Mouse (Mus musculus) small intestine, adult 2 months (tissue): ENCODE results near the gene Ptpn18. TPM values are rescaled to one million over a fixed set of nuclear protein-coding genes. Genes with fewer than 3 reads are reported as not detected.

Experiments
- H3K27ac ChIP-seq: fragments of 200-500 bp; 2 replicates; pipeline ENCODE4 v1.5.1; 2012; ENCODE audit warnings: low read depth, low read length, control low read depth, inconsistent platforms; ENCODE audit not compliant: insufficient read depth
- H3K27me3 ChIP-seq: fragments of 200-500 bp; 2 replicates; pipeline ENCODE4 v1.6.1; 2012; ENCODE audit warnings: mild to moderate bottlenecking, moderate library complexity, low read length, inconsistent platforms; ENCODE audit not compliant: control insufficient read depth, insufficient read depth
- H3K36me3 ChIP-seq: fragments of 200-500 bp; 2 replicates; pipeline ENCODE4 v1.6.1; 2012; ENCODE audit warnings: mild to moderate bottlenecking, low read length, control low read depth, inconsistent platforms; ENCODE audit not compliant: control insufficient read depth, insufficient read depth
- H3K4me1 ChIP-seq: fragments of 200-500 bp; 2 replicates; pipeline ENCODE4 v1.6.1; 2012; ENCODE audit warnings: low read length, inconsistent platforms, mixed read lengths; ENCODE audit not compliant: control insufficient read depth, insufficient read depth, insufficient read length
- H3K4me3 ChIP-seq: fragments of 200-500 bp; 2 replicates; pipeline ENCODE4 v1.5.1; 2012; ENCODE audit warnings: low read depth, mild to moderate bottlenecking, control low read depth, inconsistent platforms, low read length, moderate library complexity
- CTCF ChIP-seq: fragments of 200-500 bp; IDR thresholded peaks from 2 replicates; pipeline ENCODE4 v1.5.1; 2012; ENCODE audit warnings: low read depth, mild to moderate bottlenecking, control low read depth, inconsistent platforms, low read length, moderate library complexity, mixed read lengths; ENCODE audit not compliant: insufficient replicate concordance, insufficient read length; ENCODE audit errors: extremely low read depth
- POLR2A ChIP-seq: fragments of 200-500 bp; IDR thresholded peaks from 2 replicates; pipeline ENCODE4 v1.6.1; 2012; ENCODE audit warnings: low read depth, mild to moderate bottlenecking, control low read depth, inconsistent platforms, low read length, moderate library complexity
- WGBS: fragments of 180-500 bp; shearing (Covaris S2); methylation state at CpG from one replicate; pipeline ENCODE4 v1.1.7; 2018; 5-methylcytosine and 5-hydroxymethylcytosine counted together
- polyA plus RNA-seq: library from polyadenylated mRNA; depleted of rRNA; stranded (reverse); fragments of >200 nt; gene quantifications from 2 replicates; pipeline ENCODE4 v1.2.3, GENCODE M21; 2012

Gene Ptpn18
- polyA plus RNA-seq, 1 experiment: 351 TPM

DNA sequence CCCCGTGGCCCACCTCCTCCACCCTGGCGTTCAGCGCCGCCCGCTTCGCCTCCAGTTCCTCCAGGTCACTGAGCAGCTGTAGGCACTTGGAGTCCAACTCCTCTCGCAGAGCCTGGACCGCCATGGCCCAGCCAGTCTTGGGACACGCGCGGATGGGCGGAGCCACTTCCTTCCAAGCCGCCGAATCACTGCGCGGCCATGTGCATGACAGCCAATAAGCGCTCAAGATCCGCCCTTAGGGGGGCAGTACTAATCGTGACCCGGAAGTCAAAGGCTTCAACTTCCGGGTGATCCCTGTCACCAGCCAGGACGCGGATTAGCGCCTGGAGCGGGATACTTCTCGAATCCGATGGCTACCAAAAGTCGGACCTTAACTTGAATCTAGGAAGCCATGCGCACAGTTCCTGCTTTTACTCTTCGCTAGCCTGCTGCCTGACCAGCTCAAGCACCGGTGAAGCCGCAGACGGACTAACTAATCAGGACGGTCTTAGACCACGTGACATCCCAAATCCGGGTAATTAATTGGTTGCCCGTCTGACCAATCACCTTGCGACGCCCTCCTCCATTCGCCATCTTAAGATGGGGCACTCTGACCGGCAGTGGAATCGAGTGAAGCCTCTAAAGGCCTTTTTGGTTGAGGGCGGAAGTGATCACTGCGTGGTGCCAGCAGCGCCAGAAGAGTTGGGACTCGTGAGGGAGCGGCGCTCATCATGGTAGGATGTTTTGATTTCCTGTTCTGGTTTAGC is 20.2 kb upstream of the Ptpn18 start, which contains the start of the genes Ccdc115 and Imp4:
TSS of gene Ccdc115 (minus strand) at position 458 of the 746 bp plus-strand sequence.
TSS of gene Imp4 (plus strand) at position 637 of the 746 bp plus-strand sequence.
- Histone ChIP-seq H3K36me3 (peaks cover 17% of the 10 kb centered on the region), H3K27me3 (no peaks in the 10 kb centered on the region), H3K4me3 (peak within 1 kb of the TSS; percentile 75), H3K27ac (peak within 1 kb of the TSS; percentile 67), H3K4me1 (peaks cover 4% of the 10 kb centered on the region; the same call in 1 of the 2 replicates)
- WGBS: under 1% methylated on average over 48 of the region's 48 CpGs
- TF ChIP-seq CTCF (no peak), POLR2A (peak; percentile 47)

DNA sequence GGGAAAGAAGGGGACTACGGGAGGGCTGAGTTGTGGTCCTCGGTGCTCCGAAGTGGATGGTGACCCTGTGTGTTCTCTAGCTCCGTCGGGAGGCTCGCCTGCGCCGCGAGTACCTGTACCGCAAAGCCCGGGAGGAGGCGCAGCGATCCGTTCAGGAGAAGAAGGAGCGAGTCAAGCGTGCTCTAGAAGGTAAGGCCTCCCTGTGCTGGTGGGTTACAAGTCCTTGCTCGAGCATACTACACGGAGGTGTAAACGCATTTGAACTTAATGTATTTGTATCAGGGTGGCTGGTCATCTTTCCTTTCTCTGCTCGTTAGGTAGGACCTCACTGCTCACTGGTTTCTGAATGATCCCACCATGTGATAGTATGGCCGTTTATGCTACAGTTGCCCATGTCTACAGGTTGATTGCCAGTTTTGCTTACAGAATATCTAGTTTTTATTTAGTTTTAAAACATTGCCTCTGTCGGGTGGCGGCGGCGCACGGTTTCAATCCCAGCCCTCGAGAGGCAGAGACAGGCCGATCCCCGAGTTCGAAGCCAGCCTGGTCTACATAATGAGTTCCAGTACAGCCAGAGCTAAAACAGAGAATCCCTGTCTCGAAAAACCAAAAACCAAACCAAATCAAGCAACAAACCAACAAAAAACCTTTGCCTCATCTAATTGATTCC is 19.5 kb upstream of the Ptpn18 start:
- Histone ChIP-seq H3K27me3 (no peaks in the 10 kb centered on the region), H3K4me3 (peak overlapping the region; percentile 75), H3K4me1 (peaks cover 2% of the 10 kb centered on the region; the same call in 1 of the 2 replicates), H3K27ac (peak overlapping the region; percentile 13; the same call in 1 of the 2 replicates), H3K36me3 (peaks cover 24% of the 10 kb centered on the region)
- TF ChIP-seq CTCF (0 out of 2 replicates have a peak, but pooled peaks have one; percentile 34), POLR2A (no peak)
- 6% methylated on average over 31 of the region's 31 CpGs for WGBS

- 92% methylated on average over 6 of the region's 6 CpGs for WGBS
- TF ChIP-seq CTCF (no peak), POLR2A (no peak)
- Histone ChIP-seq H3K27me3 (no peaks in the 10 kb centered on the region), H3K4me1 (peaks cover 2% of the 10 kb centered on the region; the same call in 1 of the 2 replicates), H3K4me3 (no peak overlapping the region), H3K36me3 (peaks cover 34% of the 10 kb centered on the region), H3K27ac (no peak overlapping the region)
Measured at GRCm38 (mm10) chr1:34443124-34443523, 16.4 kb upstream of the Ptpn18 start.

DNA sequence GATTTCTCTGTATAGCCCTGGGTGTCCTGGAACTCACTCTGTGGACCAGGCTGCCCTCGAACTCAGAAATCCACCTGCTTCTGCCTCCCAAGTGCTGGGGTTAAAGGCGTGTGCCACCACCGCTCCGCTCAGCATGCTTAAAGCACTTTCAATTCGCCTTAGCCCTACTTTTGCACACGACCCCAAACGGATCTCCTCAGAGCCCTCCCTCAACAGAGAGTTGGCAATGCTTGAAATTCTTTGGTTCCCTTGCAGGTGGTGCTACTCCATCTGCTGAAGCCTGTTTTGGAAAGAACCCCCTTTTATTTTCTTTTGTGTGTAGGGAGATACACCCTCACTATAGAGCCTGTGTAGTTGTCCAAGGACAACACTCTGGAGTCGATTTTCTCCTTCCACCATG is 1.1 kb upstream of the Ptpn18 start:
- Histone ChIP-seq H3K4me1 (no peaks in the 10 kb centered on the region; the same call in 1 of the 2 replicates), H3K27me3 (no peaks in the 10 kb centered on the region), H3K36me3 (no peaks in the 10 kb centered on the region), H3K27ac (no peak overlapping the region), H3K4me3 (no peak overlapping the region)
- no peak for TF ChIP-seq POLR2A
- TF ChIP-seq CTCF: no peak
- WGBS: 55% methylated on average over 8 of the region's 8 CpGs

- WGBS: under 1% methylated on average over 15 of the region's 15 CpGs
- H3K27me3 ChIP-seq: no peaks in the 10 kb centered on the region
- H3K4me1 ChIP-seq: no peaks in the 10 kb centered on the region; the same call in 1 of the 2 replicates
- no peak for TF ChIP-seq POLR2A
- no peak for TF ChIP-seq CTCF
- H3K36me3 ChIP-seq: no peaks in the 10 kb centered on the region
- peak overlapping the region; percentile 84 for H3K27ac ChIP-seq
- H3K4me3 ChIP-seq: peak overlapping the region; percentile 85
Measured at GRCm38 (mm10) chr1:34460061-34460441, 489 bp downstream of the Ptpn18 start.

- no peaks in the 10 kb centered on the region for H3K27me3 ChIP-seq
- peak; percentile 84; the same call in 1 of the 2 replicates for TF ChIP-seq CTCF
- no peak for TF ChIP-seq POLR2A
- 43% methylated on average over 7 of the region's 7 CpGs for WGBS
- H3K4me3 ChIP-seq: no peak overlapping the region
- no peaks in the 10 kb centered on the region; the same call in 1 of the 2 replicates for H3K4me1 ChIP-seq
- no peak overlapping the region for H3K27ac ChIP-seq
- H3K36me3 ChIP-seq: no peaks in the 10 kb centered on the region
Measured at GRCm38 (mm10) chr1:34462766-34463165, 3.2 kb downstream of the Ptpn18 start.
